Mouse (Mus musculus): ENCODE data around the gene Polr2l.
A peak's percentile ranks its signal among the peaks of the same experiment; 100 is the strongest.

Gene Polr2l

GRCm38 (mm10) chr7:141467230-141468030 is 7.5 kb downstream of the Polr2l start, which contains the start of gene Cd151:
Cd151 (plus strand) TSS chr7:141467392.
- DNase-seq, result peak; percentile 92

GRCm38 (mm10) chr7:141466607-141467148 is 8.3 kb downstream of the Polr2l start:
- no peak for DNase-seq

GRCm38 (mm10) chr7:141466045-141466394 is 8.9 kb downstream of the Polr2l start:
- DNase-seq, result no peak

GRCm38 (mm10) chr7:141465388-141466044 is 9.4 kb downstream of the Polr2l start:
- no peak for DNase-seq

- DNase-seq, result no peak
These were observed 10.2 kb downstream of the Polr2l start for GRCm38 (mm10) chr7:141464603-141465201.

- DNase-seq, result peak; percentile 81
These were observed 10.9 kb downstream of the Polr2l start for GRCm38 (mm10) chr7:141463824-141464602.

GRCm38 (mm10) chr7:141462333-141462821 is 12.6 kb downstream of the Polr2l start:
- peak; percentile 73 for DNase-seq

GRCm38 (mm10) chr7:141461521-141462332 is 13.2 kb downstream of the Polr2l start:
- peak; percentile 60 for DNase-seq

- DNase-seq, result no peak
These were observed 14.4 kb downstream of the Polr2l start, which contains the start of gene Cracr2b for GRCm38 (mm10) chr7:141460391-141461113. Cracr2b (plus strand) TSS chr7:141461094.

- DNase-seq, result no peak
These were observed 14.9 kb downstream of the Polr2l start for GRCm38 (mm10) chr7:141460001-141460390.

- no peak for DNase-seq
These were observed 15.6 kb downstream of the Polr2l start for GRCm38 (mm10) chr7:141459301-141459711.

- DNase-seq, result no peak
These were observed 16.3 kb downstream of the Polr2l start for GRCm38 (mm10) chr7:141458661-141459060.

- DNase-seq, result peak; percentile 73
These were observed 16.8 kb downstream of the Polr2l start for GRCm38 (mm10) chr7:141457986-141458660.

- DNase-seq, result no peak
These were observed 17.7 kb downstream of the Polr2l start for GRCm38 (mm10) chr7:141457236-141457635.

GRCm38 (mm10) chr7:141456739-141457138 is 18.2 kb downstream of the Polr2l start:
- no peak for DNase-seq

- peak; percentile 83 for DNase-seq
These were observed 19.2 kb downstream of the Polr2l start for GRCm38 (mm10) chr7:141455610-141456314.

GRCm38 (mm10) chr7:141454967-141455551 is 19.9 kb downstream of the Polr2l start, which contains the start of gene Pnpla2:
Pnpla2 (plus strand) TSS chr7:141455198.
- DNase-seq, result peak; percentile 98

GRCm38 (mm10) chr7:141453636-141454035 is 21.3 kb downstream of the Polr2l start:
- no peak for DNase-seq

GRCm38 (mm10) chr7:141451928-141452327 is 23.0 kb downstream of the Polr2l start:
- no peak for DNase-seq
